Mouse (Mus musculus) testis, adult 2 months (tissue): ENCODE results near the gene Tpcn2. TPM values are rescaled to one million over a fixed set of nuclear protein-coding genes. Genes with fewer than 3 reads are reported as not detected.

Experiments
- H3K27ac ChIP-seq: fragments of 200-500 bp; 2 replicates; pipeline ENCODE4 v1.5.1; 2012; ENCODE audit warnings: low read depth, low read length; ENCODE audit not compliant: control insufficient read depth, insufficient read depth
- H3K27me3 ChIP-seq: fragments of 200-500 bp; 2 replicates; pipeline ENCODE4 v1.6.1; 2012; ENCODE audit warnings: mild to moderate bottlenecking, low read length, moderate library complexity; ENCODE audit not compliant: control insufficient read depth, insufficient read depth
- H3K36me3 ChIP-seq: fragments of 200-500 bp; 2 replicates; pipeline ENCODE4 v1.6.1; 2012; ENCODE audit warnings: mild to moderate bottlenecking, low read length; ENCODE audit not compliant: control insufficient read depth, insufficient read depth
- H3K4me1 ChIP-seq: fragments of 200-500 bp; 2 replicates; pipeline ENCODE4 v1.6.1; 2012; ENCODE audit warnings: low read length; ENCODE audit not compliant: control insufficient read depth, insufficient read depth
- H3K4me3 ChIP-seq: fragments of 200-500 bp; 2 replicates; pipeline ENCODE4 v1.5.1; 2012; ENCODE audit warnings: low read depth, mild to moderate bottlenecking, low read length, moderate library complexity, mixed read lengths; ENCODE audit not compliant: control insufficient read depth
- CTCF ChIP-seq: fragments of 200-500 bp; IDR thresholded peaks from 2 replicates; pipeline ENCODE4 v1.5.1; 2012; ENCODE audit warnings: low read depth, mild to moderate bottlenecking, inconsistent platforms, low read length, moderate library complexity; ENCODE audit not compliant: control insufficient read depth, insufficient read depth, insufficient replicate concordance
- POLR2A ChIP-seq: fragments of 200-500 bp; IDR thresholded peaks from 2 replicates; pipeline ENCODE4 v1.6.1; 2012; ENCODE audit warnings: low read depth, mild to moderate bottlenecking, inconsistent platforms, low read length, moderate library complexity; ENCODE audit not compliant: control insufficient read depth
- polyA plus RNA-seq: library from polyadenylated mRNA; depleted of rRNA; stranded (reverse); fragments of >200 nt; gene quantifications from 2 replicates; pipeline ENCODE4 v1.2.3, GENCODE M21; 2012

Gene Tpcn2
- polyA plus RNA-seq, 1 experiment, result 16.8 TPM

GRCm38 (mm10) chr7:145197711-145198110 is 86.1 kb downstream of the Tpcn2 start:
- H3K27ac ChIP-seq, result no peak overlapping the region
- no peak overlapping the region for H3K4me3 ChIP-seq
- TF ChIP-seq POLR2A (no peak), CTCF (no peak)
- no peaks in the 10 kb centered on the region for H3K4me1 ChIP-seq
- no peaks in the 10 kb centered on the region for H3K27me3 ChIP-seq
- H3K36me3 ChIP-seq, result no peaks in the 10 kb centered on the region

DNA sequence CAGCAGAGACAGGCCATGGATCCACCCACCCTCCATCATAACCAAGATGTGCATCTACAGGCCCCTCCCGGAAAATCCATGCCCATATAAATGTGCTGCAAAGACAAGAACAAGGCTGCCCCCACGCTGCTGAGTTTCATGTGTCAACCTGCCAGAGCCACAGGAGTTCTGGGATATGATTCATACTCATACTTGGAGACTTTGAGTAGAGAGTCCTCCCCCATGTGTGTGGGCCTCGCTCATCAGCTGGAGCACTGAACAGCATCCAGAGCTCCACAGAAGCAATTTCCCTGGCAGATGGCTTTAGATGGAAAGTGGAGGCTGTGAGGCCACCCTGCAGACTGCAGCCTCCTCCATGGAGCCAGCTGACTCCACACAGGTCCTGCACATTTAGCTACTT is 86.8 kb downstream of the Tpcn2 start:
- Histone ChIP-seq H3K4me1 (no peaks in the 10 kb centered on the region), H3K27ac (no peak overlapping the region), H3K36me3 (no peaks in the 10 kb centered on the region), H3K27me3 (no peaks in the 10 kb centered on the region), H3K4me3 (no peak overlapping the region)
- TF ChIP-seq CTCF (no peak), POLR2A (no peak)

DNA sequence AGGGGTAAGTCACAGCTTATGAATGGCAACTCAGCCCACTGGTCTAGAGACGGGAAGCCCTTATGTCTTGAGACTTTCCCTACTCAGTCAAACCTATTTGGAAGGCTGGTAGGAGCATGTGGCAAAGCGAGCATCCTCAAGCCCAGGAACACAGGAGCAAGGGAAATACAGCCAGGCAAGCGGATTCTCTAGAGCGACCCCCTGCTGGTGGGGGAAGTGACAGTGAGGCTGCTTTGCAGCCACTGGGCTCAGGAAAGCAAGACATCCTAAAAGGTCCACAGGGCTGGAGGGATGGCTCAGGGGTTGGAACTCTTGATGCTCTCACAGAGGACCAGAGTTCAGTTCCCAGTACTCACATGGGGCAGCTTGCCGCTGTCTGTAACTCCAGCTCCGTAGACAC is 87.5 kb downstream of the Tpcn2 start:
- TF ChIP-seq POLR2A (no peak), CTCF (no peak)
- H3K27me3 ChIP-seq, result no peaks in the 10 kb centered on the region
- H3K4me1 ChIP-seq, result no peaks in the 10 kb centered on the region
- no peaks in the 10 kb centered on the region for H3K36me3 ChIP-seq
- no peak overlapping the region for H3K4me3 ChIP-seq
- no peak overlapping the region for H3K27ac ChIP-seq

DNA sequence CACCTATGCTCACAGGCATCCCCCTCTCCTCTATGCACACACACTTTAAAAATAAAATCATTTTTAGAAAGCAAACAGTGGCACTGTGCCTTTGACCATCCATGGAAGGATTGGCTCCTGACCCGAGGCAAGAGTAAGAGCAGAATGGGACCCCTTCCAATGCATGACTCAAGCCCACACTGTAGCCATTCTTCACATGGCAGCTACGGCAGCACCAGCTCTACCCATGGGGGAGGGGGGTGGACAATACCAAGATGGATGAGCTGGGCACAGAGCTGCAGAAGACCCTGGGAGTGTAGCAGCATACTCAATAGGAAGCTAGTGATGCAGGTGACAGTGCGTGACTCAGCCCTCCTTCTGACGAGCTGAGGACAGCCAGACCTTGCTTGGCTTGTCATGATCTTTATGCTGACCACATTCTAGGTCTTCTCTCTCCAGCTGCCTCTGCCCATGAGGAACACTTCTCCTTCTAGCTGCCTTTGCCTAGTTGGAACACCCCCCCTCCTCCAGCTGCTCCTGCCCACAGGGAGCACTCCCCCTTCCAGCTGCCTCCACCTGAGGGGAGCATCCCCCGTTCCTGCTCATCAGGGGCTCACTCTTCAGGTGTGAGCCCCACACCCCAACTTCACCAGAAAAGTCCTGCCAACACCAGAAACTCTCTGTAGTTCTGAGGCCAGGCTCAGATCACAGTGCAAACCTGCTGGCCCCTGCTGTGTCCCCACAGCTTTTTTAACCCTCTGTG is 88.5 kb downstream of the Tpcn2 start:
- H3K27ac ChIP-seq, result no peak overlapping the region

GRCm38 (mm10) chr7:145194455-145195161 is 89.2 kb downstream of the Tpcn2 start:
- TF ChIP-seq POLR2A (no peak), CTCF (no peak)
- H3K27ac ChIP-seq, result no peak overlapping the region

More for the DNA sequence above, 88.5 kb downstream of the Tpcn2 start:
- no peaks in the 10 kb centered on the region for H3K27me3 ChIP-seq
- H3K36me3 ChIP-seq, result no peaks in the 10 kb centered on the region
- TF ChIP-seq POLR2A (no peak), CTCF (no peak)
- H3K4me1 ChIP-seq, result no peaks in the 10 kb centered on the region
- H3K4me3 ChIP-seq, result no peak overlapping the region

GRCm38 (mm10) chr7:145192836-145193235 is 91.0 kb downstream of the Tpcn2 start:
- Histone ChIP-seq H3K4me1 (no peaks in the 10 kb centered on the region), H3K36me3 (no peaks in the 10 kb centered on the region), H3K27ac (no peak overlapping the region), H3K4me3 (no peak overlapping the region), H3K27me3 (no peaks in the 10 kb centered on the region)
- TF ChIP-seq CTCF (no peak), POLR2A (no peak)

More at GRCm38 (mm10) chr7:145194455-145195161, 89.2 kb downstream of the Tpcn2 start:
- Histone ChIP-seq H3K4me3 (no peak overlapping the region), H3K4me1 (no peaks in the 10 kb centered on the region), H3K27me3 (no peaks in the 10 kb centered on the region), H3K36me3 (no peaks in the 10 kb centered on the region)

- Histone ChIP-seq H3K27me3 (no peaks in the 10 kb centered on the region), H3K4me1 (no peaks in the 10 kb centered on the region), H3K4me3 (no peak overlapping the region), H3K36me3 (no peaks in the 10 kb centered on the region), H3K27ac (no peak overlapping the region)
- TF ChIP-seq POLR2A (no peak), CTCF (no peak)
These were observed 93.3 kb downstream of the Tpcn2 start for GRCm38 (mm10) chr7:145190520-145190919.
